Mouse (Mus musculus) stomach, postnatal 0 days (tissue): ENCODE data around the gene Dnttip1. TPM values are rescaled to one million over a fixed set of nuclear protein-coding genes. Genes with fewer than 3 reads are reported as not detected.

Experiments used
- ATAC-seq: fragments of 200-750 bp; cut with Nextera tagmentation; 2 replicates; pipeline ENCODE4 v1.8.0; 2017; ENCODE audit not compliant: low FRiP score, low TSS enrichment
- DNase-seq: peaks from one replicate; pipeline ENCODE4 v3.0.0-alpha.2; 2016; ENCODE audit warnings: low spot score
- H3K27ac ChIP-seq: fragments of 300-500 bp; sonication (generic); replicated peaks from 2 replicates; pipeline ENCODE4 v1.5.1; 2014; ENCODE audit warnings: mild to moderate bottlenecking, control low read depth
- H3K27me3 ChIP-seq: fragments of 300-500 bp; sonication (generic); 2 replicates; pipeline ENCODE4 v1.6.1; 2014; ENCODE audit warnings: low read length; ENCODE audit not compliant: control insufficient read depth, insufficient read depth
- H3K36me3 ChIP-seq: fragments of 300-500 bp; sonication (generic); 2 replicates; pipeline ENCODE4 v1.6.1; 2014; ENCODE audit warnings: low read length, mixed read lengths; ENCODE audit not compliant: control insufficient read depth, insufficient read depth
- H3K4me1 ChIP-seq: fragments of 300-500 bp; sonication (generic); replicated peaks from 2 replicates; pipeline ENCODE4 v1.6.1; 2014; ENCODE audit warnings: antibody characterized with exemption; ENCODE audit not compliant: control insufficient read depth, insufficient read depth
- H3K4me2 ChIP-seq: fragments of 300-500 bp; sonication (generic); replicated peaks from 2 replicates; pipeline ENCODE4 v1.6.1; 2014; ENCODE audit warnings: low read depth, mild to moderate bottlenecking, control low read depth, moderate library complexity
- H3K4me3 ChIP-seq: fragments of 300-500 bp; sonication (generic); 2 replicates; pipeline ENCODE4 v1.5.1; 2014; ENCODE audit warnings: low read depth, low read length, control low read depth
- H3K9ac ChIP-seq: fragments of 300-500 bp; sonication (generic); 2 replicates; pipeline ENCODE4 v1.6.1; 2014; ENCODE audit warnings: mild to moderate bottlenecking, low read length, control low read depth, mixed read lengths
- H3K9me3 ChIP-seq: fragments of 300-500 bp; sonication (generic); 2 replicates; pipeline ENCODE4 v1.6.1; 2016; ENCODE audit warnings: low read length; ENCODE audit not compliant: control insufficient read depth
- CTCF ChIP-seq: IDR thresholded peaks from 2 replicates; pipeline ENCODE4 v1.5.1; 2016; ENCODE audit warnings: antibody characterized with exemption, low read depth, mild to moderate bottlenecking, moderate library complexity
- EP300 ChIP-seq: optimal IDR thresholded peaks from 2 replicates; pipeline ENCODE3; 2016; ENCODE audit warnings: antibody characterized with exemption
- WGBS: fragments of 180-500 bp; shearing (Covaris S2); extraction: QIAGEN DNeasy Blood & Tissue Kit; methylation state at CpG from one replicate; pipeline ENCODE4 v1.1.7; 2014; 5-methylcytosine and 5-hydroxymethylcytosine counted together
- polyA plus RNA-seq: library from polyadenylated mRNA; unstranded; fragments of >200 nt; fragmentation: Nextera tagmentation; extraction: Ambion mirVana; gene quantifications from 2 replicates; pipeline ENCODE4 v1.2.1, GENCODE M21; 2015

Dnttip1 gene
- polyA plus RNA-seq, 1 experiment from 2014 or later = 38.0 TPM

GRCm38 (mm10) chr2:164733259-164733658 is 12.5 kb upstream of the Dnttip1 start:
- no peak for ATAC-seq
- TF ChIP-seq EP300 = no peak
- no peak for TF ChIP-seq CTCF
- Histone ChIP-seq H3K4me3 (no peak overlapping the region), H3K4me2 (no peak overlapping the region), H3K9me3 (no peaks in the 10 kb centered on the region), H3K27ac (no peak overlapping the region), H3K9ac (no peak overlapping the region), H3K36me3 (no peaks in the 10 kb centered on the region), H3K4me1 (no peaks in the 10 kb centered on the region), H3K27me3 (no peaks in the 10 kb centered on the region)
- DNase-seq = no peak
- WGBS = 44% methylated on average over 2 of the region's 2 CpGs

GRCm38 (mm10) chr2:164734839-164735238 is 10.9 kb upstream of the Dnttip1 start:
- DNase-seq (no peak), ATAC-seq (no peak)
- H3K36me3 ChIP-seq = no peaks in the 10 kb centered on the region
- TF ChIP-seq CTCF (no peak), EP300 (no peak)
- H3K27ac ChIP-seq = no peak overlapping the region
- H3K4me1 ChIP-seq = no peaks in the 10 kb centered on the region
- H3K27me3 ChIP-seq = no peaks in the 10 kb centered on the region
- H3K9me3 ChIP-seq = no peaks in the 10 kb centered on the region
- 57% methylated on average over 5 of the region's 5 CpGs for WGBS
- no peak overlapping the region for H3K4me3 ChIP-seq
- H3K4me2 ChIP-seq = no peak overlapping the region
- no peak overlapping the region for H3K9ac ChIP-seq

DNA sequence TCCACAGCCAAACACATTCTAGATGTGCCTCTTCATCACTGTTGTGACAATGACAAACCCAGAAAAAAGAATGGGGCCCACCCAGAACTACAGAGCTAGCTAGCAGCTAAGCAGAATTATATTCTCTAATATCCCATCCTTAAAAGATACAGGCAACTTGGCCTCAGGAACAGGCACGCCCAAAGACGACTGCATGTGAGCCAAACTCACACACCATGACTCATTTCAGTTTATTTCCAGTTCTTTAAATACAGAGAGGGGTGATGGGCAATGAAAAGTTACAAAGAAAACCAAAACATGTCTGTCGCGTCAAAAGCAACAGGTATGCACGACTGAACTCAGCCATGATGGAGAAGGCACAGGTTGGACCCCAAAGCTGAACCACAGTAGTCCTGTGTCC is 10.3 kb upstream of the Dnttip1 start:
- no peak for ATAC-seq

DNA sequence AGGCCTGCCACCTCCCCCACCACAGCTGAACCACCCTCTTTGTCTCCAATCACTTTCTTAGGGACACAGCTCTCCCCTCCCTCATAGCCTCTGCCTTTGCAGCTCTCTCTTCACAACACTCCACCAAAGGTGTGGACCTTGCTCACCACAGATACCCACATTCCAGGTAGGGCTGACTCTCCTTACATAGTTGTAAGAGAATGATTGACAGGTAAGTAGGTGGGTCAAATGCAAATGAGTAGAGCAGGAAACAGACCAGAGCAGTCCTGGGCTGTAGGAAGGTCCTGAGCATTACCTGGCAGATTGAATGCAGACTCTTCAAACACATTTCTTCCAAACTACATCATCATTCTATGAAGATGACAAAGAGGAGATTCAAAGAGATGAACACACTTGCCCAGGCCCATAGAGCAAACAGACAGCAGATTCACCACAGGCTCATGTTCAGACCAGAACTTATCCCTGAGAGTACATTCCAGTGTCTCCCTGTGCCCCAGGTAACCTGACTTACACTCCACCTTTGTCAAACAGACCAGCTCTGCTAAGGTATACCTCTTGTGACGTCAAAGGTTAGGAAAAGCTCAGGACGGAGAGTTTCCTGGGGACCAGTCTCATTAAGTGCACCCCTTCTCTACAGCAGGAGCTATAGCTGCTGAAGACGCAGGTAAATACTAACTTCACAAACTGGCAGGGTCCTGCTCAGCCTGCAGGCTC is 8.2 kb upstream of the Dnttip1 start:
- peak; percentile 94 for ATAC-seq
- 56% methylated on average over 3 of the region's 3 CpGs for WGBS
- Histone ChIP-seq H3K9me3 (no peaks in the 10 kb centered on the region), H3K9ac (no peak overlapping the region), H3K36me3 (no peaks in the 10 kb centered on the region), H3K27me3 (no peaks in the 10 kb centered on the region), H3K4me2 (no peak overlapping the region), H3K4me1 (no peaks in the 10 kb centered on the region), H3K4me3 (no peak overlapping the region), H3K27ac (peak overlapping the region; percentile 73)
- DNase-seq = peak; percentile 44
- TF ChIP-seq CTCF = no peak
- TF ChIP-seq EP300 = no peak

More for the DNA sequence above, 10.3 kb upstream of the Dnttip1 start:
- H3K4me3 ChIP-seq = no peak overlapping the region
- H3K27ac ChIP-seq = no peak overlapping the region
- no peaks in the 10 kb centered on the region for H3K4me1 ChIP-seq
- no peaks in the 10 kb centered on the region for H3K9me3 ChIP-seq
- TF ChIP-seq EP300 = no peak
- TF ChIP-seq CTCF = no peak
- no peak overlapping the region for H3K9ac ChIP-seq
- no peak overlapping the region for H3K4me2 ChIP-seq
- H3K27me3 ChIP-seq = no peaks in the 10 kb centered on the region
- no peaks in the 10 kb centered on the region for H3K36me3 ChIP-seq
- no peak for DNase-seq
- 57% methylated on average over 5 of the region's 5 CpGs for WGBS

GRCm38 (mm10) chr2:164739876-164740275 is 5.9 kb upstream of the Dnttip1 start:
- 40% methylated on average over 7 of the region's 7 CpGs for WGBS
- no peaks in the 10 kb centered on the region for H3K9me3 ChIP-seq
- H3K4me1 ChIP-seq = no peaks in the 10 kb centered on the region
- H3K27ac ChIP-seq = no peak overlapping the region
- no peak overlapping the region for H3K4me3 ChIP-seq
- H3K4me2 ChIP-seq = no peak overlapping the region
- no peak overlapping the region for H3K9ac ChIP-seq
- ATAC-seq (no peak), DNase-seq (no peak)
- no peaks in the 10 kb centered on the region for H3K36me3 ChIP-seq
- H3K27me3 ChIP-seq = no peaks in the 10 kb centered on the region
- TF ChIP-seq CTCF (no peak), EP300 (no peak)

DNA sequence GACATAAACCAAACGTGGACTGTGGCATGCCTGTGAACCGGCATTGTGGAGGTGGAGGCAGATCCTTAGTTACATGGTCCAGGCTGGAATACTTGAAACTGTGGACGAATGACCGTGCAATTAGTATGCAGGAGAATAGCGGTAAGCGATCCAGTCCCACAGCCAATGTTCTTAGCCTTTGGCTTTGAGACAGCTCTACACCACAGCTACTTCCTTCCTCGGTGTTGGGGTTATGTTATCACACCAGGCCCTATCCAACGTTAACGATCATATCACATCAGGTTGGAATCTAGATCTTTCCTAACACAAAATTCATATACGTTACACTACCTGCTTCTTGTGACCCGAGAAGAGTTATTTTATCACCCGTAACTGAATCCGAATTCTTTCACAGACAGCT is 796 bp upstream of the Dnttip1 start:
- no peak for ATAC-seq
- H3K9ac ChIP-seq = peak overlapping the region; percentile 97; the same call in 1 of the 2 replicates
- WGBS = 64% methylated on average over 13 of the region's 13 CpGs

More for the DNA sequence above, 796 bp upstream of the Dnttip1 start:
- Histone ChIP-seq H3K4me2 (peak overlapping the region; percentile 68), H3K27ac (no peak overlapping the region), H3K4me3 (peak overlapping the region; percentile 91), H3K4me1 (no peaks in the 10 kb centered on the region), H3K9me3 (no peaks in the 10 kb centered on the region), H3K27me3 (no peaks in the 10 kb centered on the region), H3K36me3 (no peaks in the 10 kb centered on the region)
- no peak for DNase-seq
- no peak for TF ChIP-seq EP300
- TF ChIP-seq CTCF = no peak
